7 mouse cellular contexts compared by ENCODE assay signal in the genomic region with DNA sequence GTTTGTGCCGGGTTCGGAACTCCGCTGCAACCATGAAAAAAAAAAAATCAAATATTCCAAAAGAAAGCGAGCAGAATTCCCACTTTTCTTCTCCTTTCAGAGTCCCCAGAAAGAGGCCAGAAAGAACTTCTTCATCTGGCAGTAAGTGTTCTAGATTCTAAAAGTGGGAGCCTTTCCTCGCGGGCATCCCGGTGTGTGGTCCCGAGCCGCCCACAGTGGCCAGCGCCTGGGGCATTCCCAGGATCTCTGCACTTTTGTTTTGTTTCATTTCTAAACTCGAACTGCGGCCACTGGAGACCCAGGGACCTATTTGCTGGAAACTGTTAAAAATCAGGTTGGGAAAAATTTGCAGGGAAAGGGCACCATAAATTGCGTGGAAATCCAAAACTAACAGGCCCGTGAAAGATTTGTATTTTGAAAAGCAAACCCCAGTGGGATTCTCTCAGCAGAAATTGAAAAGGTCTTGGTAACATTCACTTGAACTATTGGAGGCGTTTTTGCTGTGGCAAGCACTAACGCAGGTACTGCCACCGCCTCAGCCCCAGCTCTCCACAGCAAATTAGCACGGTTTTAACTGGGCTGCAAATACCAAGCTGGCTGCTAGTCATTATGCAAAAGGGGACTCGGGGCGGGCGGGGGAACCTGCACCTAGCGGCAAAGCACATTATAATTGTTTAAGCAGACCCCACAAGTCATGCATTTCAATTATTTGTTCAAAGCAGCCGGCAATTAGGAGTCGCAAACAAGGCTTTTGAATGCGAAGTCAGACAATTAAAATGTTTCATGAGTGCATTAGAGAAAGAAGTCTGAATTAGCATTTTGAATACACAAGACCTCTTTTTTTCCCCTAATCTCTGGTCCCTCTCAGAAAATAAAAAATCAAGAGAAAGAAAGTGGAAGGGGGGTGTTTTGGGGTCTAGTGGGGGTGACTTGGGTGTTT.
DNase-seq lines count a peak whose midpoint lies in the region; ATAC-seq and TF ChIP-seq lines count a peak whose summit lies in the region.

No protein-coding gene starts in this region.

- H3K4me2 ChIP-seq in kidney, postnatal 0 days (ENCODE audit: low read length): peak overlapping the region; percentile 3; the same call in 1 of the 2 replicates
- peak overlapping the region; percentile 51 for H3K4me2 ChIP-seq in forebrain, embryonic 16.5 days (ENCODE audit: low read length)
- peak overlapping the region; percentile 63 for H3K4me2 ChIP-seq in midbrain, embryonic 16.5 days (ENCODE audit: low read length)

- H3K27ac ChIP-seq in kidney, postnatal 0 days: no peak overlapping the region
- no peak overlapping the region for H3K27ac ChIP-seq in forebrain, embryonic 16.5 days (ENCODE audit: low read length)
- 0 out of 2 replicates have a peak overlapping the region, but pooled peaks have one; percentile 10 for H3K27ac ChIP-seq in midbrain, embryonic 16.5 days (ENCODE audit: low read length)

- WGBS in kidney, postnatal 0 days: 2% methylated on average over 25 of the region's 25 CpGs
- under 1% methylated on average over 25 of the region's 25 CpGs for WGBS in forebrain, embryonic 16.5 days
- WGBS in midbrain, embryonic 16.5 days: 2% methylated on average over 25 of the region's 25 CpGs

- TF ChIP-seq CTCF in kidney, postnatal 0 days (IDR thresholded peaks at IDR 0.05; ENCODE audit: low read depth): no peak

- H3K36me3 ChIP-seq in kidney, postnatal 0 days (ENCODE audit: insufficient read depth, low read length): no peaks in the 10 kb centered on the region
- no peaks in the 10 kb centered on the region for H3K36me3 ChIP-seq in forebrain, embryonic 16.5 days (ENCODE audit: control insufficient read depth, insufficient read depth)
- no peaks in the 10 kb centered on the region for H3K36me3 ChIP-seq in midbrain, embryonic 16.5 days (ENCODE audit: control insufficient read depth, insufficient read depth, low read length)

- no peak overlapping the region for H3K9ac ChIP-seq in kidney, postnatal 0 days (ENCODE audit: low read depth, low read length)
- no peak overlapping the region for H3K9ac ChIP-seq in forebrain, embryonic 16.5 days (replicated peaks; ENCODE audit: low read depth, low read length)
- no peak overlapping the region for H3K9ac ChIP-seq in midbrain, embryonic 16.5 days (ENCODE audit: low read depth, low read length)

- no peak for ATAC-seq in kidney, postnatal 0 days (replicated peaks; ENCODE audit: low FRiP score, low read depth)
- peak; percentile 68 for ATAC-seq in forebrain, embryonic 16.5 days
- ATAC-seq in midbrain, embryonic 16.5 days: peak; percentile 72

- no peaks in the 10 kb centered on the region; the same call in 1 of the 2 replicates for H3K4me1 ChIP-seq in kidney, postnatal 0 days (replicated peaks; ENCODE audit: insufficient read depth, low read length)
- peaks cover 31% of the 10 kb centered on the region for H3K4me1 ChIP-seq in forebrain, embryonic 16.5 days (replicated peaks; ENCODE audit: control insufficient read depth, insufficient read depth, low read length)
- peaks cover 24% of the 10 kb centered on the region for H3K4me1 ChIP-seq in midbrain, embryonic 16.5 days (ENCODE audit: control insufficient read depth, insufficient read depth, low read length)

- H3K27me3 ChIP-seq in kidney, postnatal 0 days (ENCODE audit: insufficient read depth, low read length): peaks cover 48% of the 10 kb centered on the region
- peaks cover 70% of the 10 kb centered on the region for H3K27me3 ChIP-seq in forebrain, embryonic 16.5 days (replicated peaks; ENCODE audit: control insufficient read depth, insufficient read depth, low read length)
- H3K27me3 ChIP-seq in midbrain, embryonic 16.5 days (ENCODE audit: control insufficient read depth, insufficient read depth, low read depth, low read length): peaks cover 14% of the 10 kb centered on the region

- no peak for DNase-seq in kidney, postnatal 0 days (ENCODE audit: low spot score)
- DNase-seq in kidney, adult 8-10 months: no peak
- peak; percentile 55 for DNase-seq in embryo, embryonic 9.5 days (ENCODE audit: extremely low spot score)
- DNase-seq in layer of hippocampus, adult 9-11 months: no peak
- no peak for DNase-seq in adrenal gland, postnatal 25 days

- H3K4me3 ChIP-seq in kidney, postnatal 0 days (replicated peaks; ENCODE audit: low read depth, low read length): no peak overlapping the region
- H3K4me3 ChIP-seq in forebrain, embryonic 16.5 days (replicated peaks; ENCODE audit: low read length): no peak overlapping the region
- H3K4me3 ChIP-seq in midbrain, embryonic 16.5 days (ENCODE audit: low read depth, low read length): peak overlapping the region; percentile 30; the same call in 1 of the 2 replicates

- H3K9me3 ChIP-seq in kidney, postnatal 0 days (replicated peaks; ENCODE audit: low read length): no peaks in the 10 kb centered on the region
- H3K9me3 ChIP-seq in forebrain, embryonic 16.5 days (ENCODE audit: control insufficient read depth, low read length): no peaks in the 10 kb centered on the region
- H3K9me3 ChIP-seq in midbrain, embryonic 16.5 days (replicated peaks; ENCODE audit: control insufficient read depth, low read length, poor library complexity, severe bottlenecking): no peaks in the 10 kb centered on the region

Comparison
In these comparisons a context has a peak if more than half of its experiments do, and no peak if none do; other contexts are left out.
1. H3K4me2 ChIP-seq: peak in every context shown above with its lines; median percentile 63 in midbrain, embryonic 16.5 days; 51 in forebrain, embryonic 16.5 days; 3 in kidney, postnatal 0 days.